Mouse (Mus musculus) limb, embryonic 15.5 days (tissue): ENCODE data around the gene Tnc. TPM values are rescaled to one million over a fixed set of nuclear protein-coding genes. Genes with fewer than 3 reads are reported as not detected.
"Not testable (repeated sequence)": the region's sequence is repeated elsewhere in the genome, so short reads cannot be mapped to it uniquely, and the experiment has no call there.

ENCODE experiments used
- ATAC-seq: fragments of 200-750 bp; cut with Nextera tagmentation; 2 replicates; pipeline ENCODE4 v1.8.0; 2017; ENCODE audit warnings: low read depth, moderate TSS enrichment; ENCODE audit not compliant: insufficient number of reproducible peaks, low FRiP score, low TSS enrichment
- H3K27ac ChIP-seq: fragments of 300-500 bp; sonication (generic); 2 replicates; pipeline ENCODE4 v1.5.1; 2015; ENCODE audit warnings: moderate library complexity, mild to moderate bottlenecking, inconsistent platforms
- H3K27me3 ChIP-seq: fragments of 300-500 bp; sonication (generic); 2 replicates; pipeline ENCODE4 v1.6.1; 2015; ENCODE audit warnings: inconsistent platforms
- H3K36me3 ChIP-seq: fragments of 300-500 bp; sonication (generic); 2 replicates; pipeline ENCODE4 v1.6.1; 2015; ENCODE audit warnings: inconsistent platforms
- H3K4me1 ChIP-seq: fragments of 300-500 bp; sonication (generic); 2 replicates; pipeline ENCODE4 v1.6.1; 2015; ENCODE audit warnings: inconsistent platforms
- H3K4me2 ChIP-seq: fragments of 300-500 bp; sonication (generic); 2 replicates; pipeline ENCODE4 v1.6.1; 2015; ENCODE audit warnings: mild to moderate bottlenecking, inconsistent platforms
- H3K4me3 ChIP-seq: fragments of 300-500 bp; sonication (generic); 2 replicates; pipeline ENCODE4 v1.5.1; 2015; ENCODE audit warnings: mild to moderate bottlenecking, inconsistent platforms
- H3K9ac ChIP-seq: fragments of 300-500 bp; sonication (generic); 2 replicates; pipeline ENCODE4 v1.6.1; 2015; ENCODE audit warnings: inconsistent platforms
- H3K9me3 ChIP-seq: fragments of 300-500 bp; sonication (generic); 2 replicates; pipeline ENCODE4 v1.6.1; 2016; ENCODE audit warnings: inconsistent platforms
- WGBS: fragments of 180-500 bp; shearing (Covaris S2); methylation state at CpG from one replicate; pipeline ENCODE4 v1.1.7; 2015; 5-methylcytosine and 5-hydroxymethylcytosine counted together
- polyA plus RNA-seq: library from polyadenylated mRNA; unstranded; fragments of >200 nt; fragmentation: Nextera tagmentation; extraction: Ambion mirVana; gene quantifications from 2 replicates; pipeline ENCODE4 v1.2.1, GENCODE M21; 2015

The Tnc gene
- polyA plus RNA-seq, 1 experiment from 2014 or later: 60.0 TPM

DNA sequence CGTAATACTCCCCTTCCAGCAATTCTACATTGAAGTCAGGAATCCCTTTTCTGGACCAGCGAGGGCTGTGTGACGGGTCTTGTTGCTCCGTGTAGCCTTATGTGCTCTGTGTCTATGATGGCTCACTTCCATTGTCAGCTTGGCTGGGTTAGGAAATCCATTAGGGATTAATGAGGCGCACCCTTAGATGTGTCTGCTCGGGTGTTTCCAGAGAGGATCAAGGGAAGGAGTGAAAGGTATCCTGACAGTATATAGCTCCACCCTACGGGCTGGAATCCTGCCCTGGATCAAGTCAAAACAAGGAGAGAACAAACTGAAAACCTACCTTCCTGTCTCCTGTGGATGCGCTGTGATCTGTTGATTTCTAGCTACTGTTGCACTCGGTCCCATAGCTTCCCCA lies 96.8 kb downstream of the Tnc start:
- Histone ChIP-seq H3K4me1 (no peaks in the 10 kb centered on the region), H3K27me3 (no peaks in the 10 kb centered on the region), H3K9me3 (no peaks in the 10 kb centered on the region), H3K4me2 (no peak overlapping the region), H3K27ac (no peak overlapping the region), H3K36me3 (no peaks in the 10 kb centered on the region), H3K4me3 (no peak overlapping the region), H3K9ac (no peak overlapping the region)
- 76% methylated on average over 9 of the region's 9 CpGs for WGBS
- no peak for ATAC-seq

DNA sequence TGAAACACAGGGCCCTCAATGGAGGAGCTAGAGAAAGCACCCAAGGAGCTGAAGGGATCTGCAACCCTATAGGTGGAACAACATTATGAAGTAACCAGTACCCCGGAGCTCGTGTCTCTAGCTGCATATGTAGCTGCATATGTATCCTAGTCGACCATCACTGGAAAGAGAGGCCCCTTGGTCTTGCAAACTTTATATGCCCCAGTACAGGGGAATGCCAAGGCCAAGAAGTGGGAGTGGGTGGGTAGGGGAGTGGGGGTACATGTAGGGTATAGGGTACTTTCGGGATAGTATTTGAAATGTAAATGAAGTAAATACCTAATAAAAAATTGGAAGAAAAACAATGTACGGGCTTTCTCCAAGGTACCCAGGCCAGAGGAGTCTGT lies 98.1 kb downstream of the Tnc start:
- H3K4me1 ChIP-seq, H3K9ac ChIP-seq, H3K27ac ChIP-seq, H3K4me3 ChIP-seq, H3K27me3 ChIP-seq, H3K4me2 ChIP-seq, H3K36me3 ChIP-seq, ATAC-seq, H3K9me3 ChIP-seq: not testable (repeated sequence)
- WGBS: 89% methylated on average over 5 of the region's 5 CpGs

DNA sequence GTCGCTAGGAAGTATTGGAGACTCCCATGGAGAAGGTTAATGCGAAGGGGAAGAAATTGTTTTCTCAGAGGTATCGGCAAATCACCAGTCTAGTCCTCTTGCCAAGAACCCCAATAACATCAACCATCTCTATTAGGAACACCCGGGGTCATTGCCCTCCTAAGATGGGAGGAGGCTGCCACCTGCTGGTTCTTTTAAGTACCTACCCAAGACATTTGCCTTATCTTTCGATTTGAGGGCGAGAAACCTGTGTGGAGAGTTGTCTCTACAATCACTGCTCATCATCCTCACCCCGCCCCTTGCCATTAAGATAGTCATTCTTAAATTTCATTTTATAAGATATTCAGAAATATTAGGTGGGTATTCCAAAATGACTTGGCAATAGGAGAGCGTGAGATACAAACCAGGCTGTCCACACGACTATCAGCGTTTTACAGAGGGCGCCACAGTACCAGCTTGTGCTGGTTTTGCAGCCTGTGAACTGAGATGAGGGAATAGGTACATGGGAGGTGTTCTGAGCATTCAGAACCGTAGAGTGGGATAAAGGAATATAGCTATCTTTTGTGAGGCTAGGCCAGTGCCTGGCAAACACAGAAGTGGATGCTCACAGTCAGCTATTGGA lies 98.6 kb downstream of the Tnc start:
- WGBS: 37% methylated on average over 12 of the region's 12 CpGs
- Histone ChIP-seq H3K36me3 (no peaks in the 10 kb centered on the region), H3K9ac (no peak overlapping the region), H3K4me3 (no peak overlapping the region), H3K4me1 (no peaks in the 10 kb centered on the region), H3K9me3 (no peaks in the 10 kb centered on the region), H3K4me2 (no peak overlapping the region), H3K27me3 (no peaks in the 10 kb centered on the region), H3K27ac (no peak overlapping the region)
- no peak for ATAC-seq

DNA sequence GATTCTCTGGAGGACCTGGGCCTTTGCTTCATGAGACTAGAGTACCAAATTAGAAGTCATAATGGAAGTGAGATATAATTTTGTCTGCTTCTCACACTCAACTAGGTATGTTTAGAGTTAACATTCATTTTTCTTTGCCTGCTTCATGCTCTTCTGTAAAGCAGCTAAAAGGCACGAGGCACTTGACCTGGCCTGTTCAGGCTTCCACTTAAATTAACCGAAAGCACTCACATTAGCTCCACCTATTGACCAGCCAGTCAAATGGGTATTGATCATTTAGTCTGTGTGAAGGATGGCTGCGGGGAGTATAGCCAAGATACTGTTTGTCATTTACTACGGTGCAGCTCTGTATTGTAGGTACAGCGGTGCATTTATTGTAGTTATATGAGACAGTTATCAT lies 103.0 kb downstream of the Tnc start:
- no peak for ATAC-seq
- H3K4me1 ChIP-seq: no peaks in the 10 kb centered on the region
- H3K4me3 ChIP-seq: no peak overlapping the region
- H3K9me3 ChIP-seq: no peaks in the 10 kb centered on the region
- H3K4me2 ChIP-seq: no peak overlapping the region
- H3K9ac ChIP-seq: no peak overlapping the region
- no peaks in the 10 kb centered on the region for H3K36me3 ChIP-seq
- H3K27me3 ChIP-seq: no peaks in the 10 kb centered on the region
- WGBS: 74% methylated on average over 5 of the region's 5 CpGs
- H3K27ac ChIP-seq: no peak overlapping the region

DNA sequence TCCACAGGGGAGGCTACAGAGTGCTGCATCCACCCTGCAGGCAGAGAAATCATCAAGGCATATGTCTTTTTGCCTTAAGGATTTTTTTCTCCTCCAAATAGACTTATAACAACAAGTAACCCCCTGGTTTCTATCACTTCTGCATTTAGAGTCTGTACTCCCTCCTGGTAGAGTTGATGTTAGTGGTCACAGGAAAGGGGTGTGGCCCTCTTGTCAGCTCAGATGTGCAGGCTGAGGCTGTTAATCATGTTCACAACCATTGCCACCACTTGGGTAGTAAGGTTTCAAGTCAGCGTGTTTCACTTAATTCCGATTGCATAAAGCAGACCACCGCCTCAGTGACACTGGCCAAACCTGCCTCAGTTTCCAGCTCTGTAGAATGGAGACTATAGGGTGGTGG lies 103.9 kb downstream of the Tnc start:
- WGBS: 85% methylated on average over 3 of the region's 3 CpGs

DNA sequence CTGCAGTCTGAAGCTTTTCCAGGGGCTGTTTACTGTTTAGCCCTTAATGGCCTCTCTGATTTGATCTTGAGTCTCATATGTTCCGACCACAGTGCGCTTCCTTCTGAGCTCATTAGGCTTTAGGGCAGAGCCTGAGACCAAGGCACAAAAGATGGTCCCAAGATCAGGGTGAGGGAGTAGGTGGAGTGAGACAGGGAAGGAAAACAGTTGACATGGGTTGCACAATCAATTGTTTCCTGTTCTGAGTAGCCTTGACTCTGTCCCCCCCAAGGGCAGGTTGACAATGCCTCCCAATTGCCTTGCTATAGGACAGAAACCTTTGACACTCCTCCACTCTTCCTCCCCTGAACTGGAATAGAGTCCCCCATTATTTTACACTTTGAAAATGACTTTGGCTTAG lies 105.4 kb downstream of the Tnc start:
- ATAC-seq: no peak
- Histone ChIP-seq H3K9ac (no peak overlapping the region), H3K4me1 (no peaks in the 10 kb centered on the region), H3K9me3 (no peaks in the 10 kb centered on the region), H3K4me2 (no peak overlapping the region), H3K36me3 (no peaks in the 10 kb centered on the region), H3K4me3 (no peak overlapping the region), H3K27ac (no peak overlapping the region), H3K27me3 (no peaks in the 10 kb centered on the region)
- 83% methylated on average over 2 of the region's 2 CpGs for WGBS

More for the DNA sequence above, 103.9 kb downstream of the Tnc start:
- no peak for ATAC-seq
- Histone ChIP-seq H3K27ac (no peak overlapping the region), H3K4me2 (no peak overlapping the region), H3K9ac (no peak overlapping the region), H3K27me3 (no peaks in the 10 kb centered on the region), H3K4me3 (no peak overlapping the region), H3K9me3 (no peaks in the 10 kb centered on the region), H3K36me3 (no peaks in the 10 kb centered on the region), H3K4me1 (no peaks in the 10 kb centered on the region)

DNA sequence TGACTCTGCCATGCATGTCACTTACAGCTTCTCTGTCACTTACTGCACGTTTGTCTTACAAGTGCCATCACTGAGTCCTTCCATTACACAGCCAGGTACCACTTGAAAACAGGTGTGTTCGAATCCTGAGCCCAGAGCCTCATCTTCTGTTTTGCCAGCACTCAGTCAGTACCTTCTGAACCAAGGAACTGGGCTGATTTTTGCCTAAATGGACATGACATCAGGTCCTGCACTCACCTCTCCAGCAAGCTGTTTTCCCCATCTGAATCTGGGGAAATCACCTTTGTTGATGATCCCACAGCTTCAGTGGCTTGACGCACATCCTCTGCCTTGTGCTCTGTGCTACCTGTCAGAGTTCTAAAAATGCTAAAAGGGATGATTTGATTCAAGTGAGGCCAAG lies 107.4 kb downstream of the Tnc start:
- Histone ChIP-seq H3K4me1 (no peaks in the 10 kb centered on the region), H3K9me3 (no peaks in the 10 kb centered on the region), H3K9ac (no peak overlapping the region), H3K36me3 (no peaks in the 10 kb centered on the region), H3K4me3 (no peak overlapping the region), H3K4me2 (no peak overlapping the region), H3K27me3 (no peaks in the 10 kb centered on the region), H3K27ac (no peak overlapping the region)
- 78% methylated on average over 3 of the region's 3 CpGs for WGBS
- ATAC-seq: no peak

DNA sequence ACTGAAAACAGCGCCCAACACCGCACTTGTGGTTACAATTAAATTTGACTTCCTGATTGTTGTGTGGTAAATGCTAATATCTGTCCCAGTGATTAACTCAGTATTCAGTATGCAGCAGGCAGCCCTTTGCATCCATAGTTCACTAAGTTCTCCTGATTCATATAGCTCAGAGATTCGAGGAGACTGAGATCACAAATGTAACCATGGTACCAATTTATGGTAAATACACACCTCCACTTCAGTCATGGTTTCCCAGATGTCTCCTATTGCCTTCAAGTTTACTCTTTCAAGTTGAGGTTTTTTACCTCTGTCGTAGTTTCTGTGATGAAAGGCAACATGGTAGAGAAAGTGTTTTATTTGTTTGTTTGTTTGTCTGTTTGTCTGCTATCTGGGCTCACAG lies 110.9 kb downstream of the Tnc start:
- no peaks in the 10 kb centered on the region for H3K9me3 ChIP-seq
- no peak overlapping the region for H3K27ac ChIP-seq
- H3K27me3 ChIP-seq: no peaks in the 10 kb centered on the region
- no peak overlapping the region for H3K9ac ChIP-seq
- H3K4me1 ChIP-seq: no peaks in the 10 kb centered on the region
- WGBS: 89% methylated on average over 4 of the region's 4 CpGs
- no peaks in the 10 kb centered on the region for H3K36me3 ChIP-seq
- ATAC-seq: no peak
- H3K4me2 ChIP-seq: no peak overlapping the region
- no peak overlapping the region for H3K4me3 ChIP-seq

DNA sequence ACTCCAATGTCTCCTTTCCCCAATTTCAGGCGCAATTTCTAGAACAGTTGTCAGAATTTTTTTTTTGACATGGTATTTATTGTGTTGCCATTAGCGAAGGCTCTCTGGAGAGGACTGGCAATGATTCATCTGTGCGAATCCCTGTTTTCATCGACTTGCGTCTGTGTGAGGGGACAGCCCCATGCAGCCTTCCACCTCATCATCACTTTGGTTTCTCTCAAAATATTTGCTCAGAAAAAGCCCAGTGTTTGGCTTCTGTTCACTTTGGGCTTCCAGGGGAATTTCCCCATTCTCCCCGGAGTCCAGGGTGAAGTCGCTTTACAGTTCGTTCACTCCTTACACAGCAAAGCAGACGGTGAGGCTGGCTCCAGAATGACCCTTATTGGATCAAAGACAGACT lies 111.5 kb downstream of the Tnc start:
- Histone ChIP-seq H3K27me3 (no peaks in the 10 kb centered on the region), H3K27ac (no peak overlapping the region), H3K4me1 (no peaks in the 10 kb centered on the region), H3K9ac (no peak overlapping the region), H3K9me3 (no peaks in the 10 kb centered on the region), H3K36me3 (no peaks in the 10 kb centered on the region), H3K4me2 (no peak overlapping the region), H3K4me3 (no peak overlapping the region)
- 82% methylated on average over 9 of the region's 9 CpGs for WGBS
- no peak for ATAC-seq

DNA sequence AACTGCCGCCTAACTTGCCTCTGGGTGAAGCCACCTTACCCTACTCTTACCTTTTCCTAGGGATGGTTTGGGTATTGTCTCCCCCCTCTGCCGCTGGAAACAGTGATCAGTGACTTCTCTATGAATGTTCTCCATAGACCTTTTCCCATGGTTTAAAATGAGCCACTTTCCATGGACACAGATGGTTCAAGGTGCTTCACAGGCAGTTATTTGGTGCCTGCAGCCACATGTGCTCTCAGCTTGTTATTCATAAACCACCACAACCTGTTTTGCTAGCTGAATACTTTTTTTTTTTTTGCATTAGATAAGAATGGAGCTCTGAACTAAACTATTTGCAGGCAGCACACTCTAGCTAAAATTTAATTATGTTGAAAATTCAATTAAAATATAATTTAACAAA lies 116.0 kb downstream of the Tnc start:
- 70% methylated on average over 2 of the region's 2 CpGs for WGBS
- Histone ChIP-seq H3K27me3 (no peaks in the 10 kb centered on the region), H3K36me3 (no peaks in the 10 kb centered on the region), H3K9ac (no peak overlapping the region), H3K9me3 (no peaks in the 10 kb centered on the region), H3K27ac (no peak overlapping the region), H3K4me2 (no peak overlapping the region), H3K4me3 (no peak overlapping the region), H3K4me1 (no peaks in the 10 kb centered on the region)
- no peak for ATAC-seq

DNA sequence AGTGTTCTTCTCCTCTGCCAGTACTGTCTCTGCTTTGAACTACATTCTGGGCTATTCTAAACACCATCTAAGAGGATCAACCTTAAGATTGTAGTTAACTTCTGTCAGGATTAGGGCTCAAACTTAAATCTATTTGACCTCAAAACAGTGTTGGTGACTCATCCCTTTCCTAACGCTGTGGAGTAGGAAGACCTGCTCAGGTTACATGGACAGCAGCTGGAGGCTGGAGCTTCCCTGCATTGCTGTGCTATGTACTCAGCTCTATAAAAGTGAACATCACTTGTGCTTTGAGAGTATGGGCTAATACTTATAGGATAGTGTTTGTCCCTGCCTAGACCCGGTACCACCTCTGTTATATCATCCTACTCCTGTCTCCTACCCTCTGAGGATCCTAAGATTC lies 117.3 kb downstream of the Tnc start:
- Histone ChIP-seq H3K4me3 (no peak overlapping the region), H3K36me3 (no peaks in the 10 kb centered on the region), H3K4me2 (no peak overlapping the region), H3K27me3 (no peaks in the 10 kb centered on the region), H3K4me1 (no peaks in the 10 kb centered on the region), H3K27ac (no peak overlapping the region), H3K9me3 (no peaks in the 10 kb centered on the region), H3K9ac (no peak overlapping the region)
- no peak for ATAC-seq
- WGBS: 63% methylated on average over 2 of the region's 2 CpGs

DNA sequence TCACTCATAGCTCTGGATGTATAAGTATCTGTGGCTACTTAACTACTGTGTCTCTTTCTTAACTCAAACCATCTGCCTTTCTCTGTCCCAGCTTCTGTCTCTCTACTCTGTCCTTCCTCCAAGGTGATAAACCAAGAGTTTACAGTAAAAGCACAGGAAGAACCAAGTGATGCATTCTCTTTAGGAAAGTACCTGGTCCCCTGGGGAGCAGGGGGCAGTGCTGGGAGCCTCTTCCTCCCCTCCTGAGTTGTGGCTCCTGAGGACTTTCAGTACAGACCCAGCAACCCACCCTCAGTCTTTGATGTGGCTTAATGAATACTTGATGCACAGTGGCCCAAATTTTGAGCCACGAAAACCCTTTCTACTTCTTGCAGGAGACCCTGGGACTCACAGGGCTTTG lies 118.6 kb downstream of the Tnc start:
- H3K36me3 ChIP-seq: no peaks in the 10 kb centered on the region
- no peak overlapping the region for H3K27ac ChIP-seq
- no peak overlapping the region for H3K9ac ChIP-seq
- no peak for ATAC-seq
- H3K9me3 ChIP-seq: no peaks in the 10 kb centered on the region
- H3K4me3 ChIP-seq: no peak overlapping the region
- H3K4me2 ChIP-seq: no peak overlapping the region
- H3K27me3 ChIP-seq: no peaks in the 10 kb centered on the region
- H3K4me1 ChIP-seq: no peaks in the 10 kb centered on the region
- 60% methylated on average over 1 of the region's 1 CpGs for WGBS

DNA sequence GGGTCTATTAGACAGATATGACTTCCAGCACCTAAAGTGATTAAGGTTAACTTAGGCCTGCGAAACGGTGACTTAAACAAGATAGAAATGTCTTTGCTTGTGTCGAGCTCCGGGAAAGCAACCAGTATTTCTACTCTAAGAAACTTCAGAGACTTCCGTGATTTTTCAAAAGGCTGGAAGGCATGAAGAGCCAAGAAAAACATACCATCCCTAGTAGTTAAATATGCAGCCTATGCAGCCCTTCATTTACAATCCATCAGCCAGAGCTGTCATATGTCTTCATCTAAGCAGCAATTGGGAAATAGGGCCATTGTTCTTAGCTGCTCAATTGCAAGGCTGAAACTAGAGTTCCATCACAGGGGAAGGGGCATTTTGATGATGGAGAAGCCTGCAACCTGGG lies 129.6 kb downstream of the Tnc start:
- no peak overlapping the region for H3K9ac ChIP-seq
- no peak overlapping the region for H3K4me3 ChIP-seq
- no peak overlapping the region for H3K27ac ChIP-seq
- 64% methylated on average over 5 of the region's 5 CpGs for WGBS
- H3K9me3 ChIP-seq: no peaks in the 10 kb centered on the region
- no peaks in the 10 kb centered on the region for H3K36me3 ChIP-seq
- no peaks in the 10 kb centered on the region for H3K27me3 ChIP-seq
- H3K4me1 ChIP-seq: no peaks in the 10 kb centered on the region
- H3K4me2 ChIP-seq: no peak overlapping the region
- ATAC-seq: no peak
